Mouse (Mus musculus) embryonic facial prominence, embryonic 15.5 days (tissue): ENCODE data around the gene Atf7. TPM values are rescaled to one million over a fixed set of nuclear protein-coding genes. Genes with fewer than 3 reads are reported as not detected.
A peak's percentile ranks its signal among the peaks of the same experiment; 100 is the strongest.

ENCODE experiments used
- ATAC-seq: fragments of 200-750 bp; cut with Nextera tagmentation; 2 replicates; pipeline ENCODE4 v1.8.0; 2017; ENCODE audit warnings: low read depth, moderate TSS enrichment; ENCODE audit not compliant: insufficient number of reproducible peaks, low FRiP score, low TSS enrichment
- H3K27ac ChIP-seq: fragments of 300-500 bp; sonication (generic); replicated peaks from 2 replicates; pipeline ENCODE4 v1.5.1; 2015; ENCODE audit warnings: mild to moderate bottlenecking, inconsistent platforms
- H3K27me3 ChIP-seq: fragments of 300-500 bp; sonication (generic); 2 replicates; pipeline ENCODE4 v1.6.1; 2015; ENCODE audit warnings: inconsistent platforms
- H3K36me3 ChIP-seq: fragments of 300-500 bp; sonication (generic); 2 replicates; pipeline ENCODE4 v1.6.1; 2015; ENCODE audit warnings: mild to moderate bottlenecking, inconsistent platforms
- H3K4me1 ChIP-seq: fragments of 300-500 bp; sonication (generic); 2 replicates; pipeline ENCODE4 v1.6.1; 2015; ENCODE audit warnings: inconsistent platforms
- H3K4me2 ChIP-seq: fragments of 300-500 bp; sonication (generic); replicated peaks from 2 replicates; pipeline ENCODE4 v1.6.1; 2015; ENCODE audit warnings: mild to moderate bottlenecking, inconsistent platforms
- H3K4me3 ChIP-seq: fragments of 300-500 bp; sonication (generic); replicated peaks from 2 replicates; pipeline ENCODE4 v1.5.1; 2015; ENCODE audit warnings: mild to moderate bottlenecking, inconsistent platforms
- H3K9ac ChIP-seq: fragments of 300-500 bp; sonication (generic); 2 replicates; pipeline ENCODE4 v1.6.1; 2015; ENCODE audit warnings: inconsistent platforms
- H3K9me3 ChIP-seq: fragments of 300-500 bp; sonication (generic); replicated peaks from 2 replicates; pipeline ENCODE4 v1.6.1; 2016; ENCODE audit warnings: inconsistent platforms
- WGBS: fragments of 180-500 bp; shearing (Covaris S2); methylation state at CpG from one replicate; pipeline ENCODE4 v1.1.7; 2015; 5-methylcytosine and 5-hydroxymethylcytosine counted together
- polyA plus RNA-seq: library from polyadenylated mRNA; unstranded; fragments of >200 nt; fragmentation: Nextera tagmentation; extraction: Ambion mirVana; gene quantifications from 2 replicates; pipeline ENCODE4 v1.2.1, GENCODE M21; 2015

Gene Atf7
- polyA plus RNA-seq, 1 experiment from 2014 or later: 53.7 TPM

DNA sequence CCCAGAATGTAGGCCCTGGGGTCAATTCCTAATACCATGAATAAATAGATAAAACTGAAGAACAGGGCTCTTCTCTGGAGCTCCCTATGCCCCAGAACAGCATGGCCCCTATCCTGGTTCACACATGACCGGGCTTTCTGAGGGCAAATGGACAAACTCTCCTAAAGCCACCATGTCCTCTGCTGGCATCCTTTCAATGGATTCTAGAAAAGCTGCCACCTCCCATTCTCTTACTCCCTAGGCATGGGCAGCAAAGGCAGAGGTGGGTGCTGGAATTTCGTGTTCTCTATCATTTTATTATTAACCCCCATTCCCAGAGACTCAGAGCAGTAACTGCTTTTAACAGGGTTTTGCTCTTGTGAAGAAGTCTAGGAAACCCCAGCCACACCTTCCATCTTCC is 110.0 kb downstream of the Atf7 start:
- no peaks in the 10 kb centered on the region for H3K27me3 ChIP-seq
- peaks cover 59% of the 10 kb centered on the region for H3K4me1 ChIP-seq
- peak overlapping the region; percentile 63; the same call in 1 of the 2 replicates for H3K4me3 ChIP-seq
- no peak overlapping the region for H3K27ac ChIP-seq
- no peaks in the 10 kb centered on the region for H3K9me3 ChIP-seq
- WGBS: 89% methylated on average over 2 of the region's 2 CpGs
- H3K9ac ChIP-seq: no peak overlapping the region
- peak overlapping the region; percentile 95 for H3K4me2 ChIP-seq
- 0 out of 2 replicates have a peak, but pooled peaks cover under 1% of the 10 kb centered on the region for H3K36me3 ChIP-seq
- ATAC-seq: no peak

DNA sequence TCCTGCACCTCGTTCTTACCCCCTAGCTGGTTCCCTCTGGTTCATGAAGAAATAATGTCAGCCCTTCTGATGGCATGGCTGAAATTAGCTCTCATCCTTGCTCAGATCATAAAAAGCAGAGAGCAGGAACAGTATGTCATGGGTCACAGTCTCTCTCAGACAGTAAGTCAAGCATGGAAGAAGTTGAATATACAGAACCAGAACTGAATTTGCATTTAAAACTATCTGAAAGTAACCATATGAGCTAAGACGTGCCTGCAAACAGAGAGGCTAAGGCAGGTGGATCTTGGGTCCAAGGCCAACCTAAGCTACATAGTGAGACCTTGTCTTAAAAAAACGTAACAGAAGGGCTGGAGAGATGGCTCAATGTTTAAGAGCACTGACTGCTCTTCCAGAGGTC is 112.3 kb downstream of the Atf7 start:
- Histone ChIP-seq H3K27ac (no peak overlapping the region), H3K36me3 (0 out of 2 replicates have a peak, but pooled peaks cover 3% of the 10 kb centered on the region), H3K9me3 (no peaks in the 10 kb centered on the region), H3K4me2 (no peak overlapping the region), H3K4me1 (peaks cover 53% of the 10 kb centered on the region), H3K4me3 (no peak overlapping the region), H3K9ac (no peak overlapping the region), H3K27me3 (no peaks in the 10 kb centered on the region)
- ATAC-seq: no peak
- 71% methylated on average over 3 of the region's 3 CpGs for WGBS

DNA sequence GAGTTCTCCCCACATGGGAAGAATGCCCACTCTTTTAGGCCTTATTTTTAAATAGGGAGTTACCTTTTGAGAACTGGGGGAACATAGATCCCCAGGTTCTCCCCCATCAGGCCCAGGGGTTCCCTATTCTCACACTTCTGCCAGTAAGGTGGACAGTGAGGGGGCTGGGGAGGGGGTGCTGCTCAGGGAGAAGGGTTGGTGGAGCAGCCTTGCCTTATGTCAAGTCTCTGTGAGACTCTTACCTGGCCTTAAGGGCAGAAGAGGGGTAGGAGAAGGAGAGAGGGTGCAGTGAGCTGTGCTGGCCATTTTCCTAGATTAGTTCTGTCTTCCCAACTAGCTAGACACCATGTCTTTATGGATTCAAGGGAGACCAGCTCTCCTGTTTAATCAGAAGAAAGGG is 112.8 kb downstream of the Atf7 start:
- no peak overlapping the region for H3K4me3 ChIP-seq
- 0 out of 2 replicates have a peak overlapping the region, but pooled peaks have one; percentile 90 for H3K27ac ChIP-seq
- H3K36me3 ChIP-seq: peaks cover 6% of the 10 kb centered on the region; the same call in 1 of the 2 replicates
- no peak for ATAC-seq
- H3K27me3 ChIP-seq: no peaks in the 10 kb centered on the region
- H3K9ac ChIP-seq: no peak overlapping the region
- H3K9me3 ChIP-seq: no peaks in the 10 kb centered on the region
- H3K4me2 ChIP-seq: no peak overlapping the region
- H3K4me1 ChIP-seq: peaks cover 53% of the 10 kb centered on the region

DNA sequence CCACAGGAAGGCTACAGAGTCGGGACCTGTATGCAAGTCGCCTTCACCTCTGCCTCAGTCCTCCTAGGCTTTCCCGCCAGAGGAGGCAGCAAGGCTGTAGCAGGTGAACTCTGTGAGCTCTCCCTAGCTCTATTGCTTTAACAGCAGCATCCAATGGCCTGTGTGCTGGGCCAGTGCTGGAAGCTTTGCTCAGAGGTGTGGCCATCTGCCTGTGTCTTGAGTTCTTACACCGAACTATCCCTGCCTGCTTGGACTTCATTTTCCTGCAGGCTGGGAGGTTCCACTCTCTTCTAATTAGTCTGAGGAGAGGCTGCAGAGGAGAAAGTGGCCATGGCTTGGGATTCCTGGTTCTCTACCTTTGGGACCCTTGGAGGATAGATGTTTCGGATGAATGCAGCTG is 113.3 kb downstream of the Atf7 start:
- ATAC-seq: no peak
- Histone ChIP-seq H3K4me1 (peaks cover 53% of the 10 kb centered on the region), H3K4me2 (no peak overlapping the region), H3K27ac (peak overlapping the region; percentile 90), H3K36me3 (peaks cover 6% of the 10 kb centered on the region; the same call in 1 of the 2 replicates), H3K4me3 (no peak overlapping the region), H3K9ac (no peak overlapping the region), H3K27me3 (no peaks in the 10 kb centered on the region), H3K9me3 (no peaks in the 10 kb centered on the region)
- 30% methylated on average over 5 of the region's 5 CpGs for WGBS

DNA sequence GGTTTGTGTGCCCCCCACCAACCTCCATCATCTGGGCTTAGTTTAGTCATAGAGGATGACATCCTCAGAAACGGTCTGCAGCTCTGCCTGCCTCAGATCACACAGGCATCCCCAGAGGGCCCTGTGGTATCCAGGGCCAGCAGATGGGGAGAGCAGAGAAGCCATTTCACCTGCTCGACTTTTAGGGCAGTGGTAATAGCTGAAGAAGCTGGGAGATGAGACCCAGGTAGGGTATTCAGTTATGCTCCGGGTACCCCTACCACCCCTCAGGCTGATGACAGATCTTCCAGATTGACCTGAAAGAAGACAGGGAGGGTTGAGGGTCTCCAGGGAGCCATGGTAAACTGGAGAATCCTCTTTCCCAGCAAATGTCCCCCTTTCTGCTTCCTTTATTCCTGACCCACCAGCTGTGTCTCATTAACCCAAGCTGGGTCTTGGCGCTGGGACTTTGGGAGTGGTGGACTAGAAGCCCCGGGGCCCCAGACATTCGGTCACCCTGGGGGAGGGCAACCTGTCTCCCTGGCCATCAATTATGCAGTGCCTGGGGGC is 113.9 kb downstream of the Atf7 start:
- ATAC-seq: no peak
- H3K27ac ChIP-seq: peak overlapping the region; percentile 90
- H3K4me3 ChIP-seq: peak overlapping the region; percentile 63
- H3K4me1 ChIP-seq: peaks cover 52% of the 10 kb centered on the region
- H3K36me3 ChIP-seq: peaks cover 6% of the 10 kb centered on the region; the same call in 1 of the 2 replicates
- H3K4me2 ChIP-seq: peak overlapping the region; percentile 91
- no peaks in the 10 kb centered on the region for H3K27me3 ChIP-seq
- 14% methylated on average over 6 of the region's 6 CpGs for WGBS
- no peak overlapping the region for H3K9ac ChIP-seq
- H3K9me3 ChIP-seq: no peaks in the 10 kb centered on the region

DNA sequence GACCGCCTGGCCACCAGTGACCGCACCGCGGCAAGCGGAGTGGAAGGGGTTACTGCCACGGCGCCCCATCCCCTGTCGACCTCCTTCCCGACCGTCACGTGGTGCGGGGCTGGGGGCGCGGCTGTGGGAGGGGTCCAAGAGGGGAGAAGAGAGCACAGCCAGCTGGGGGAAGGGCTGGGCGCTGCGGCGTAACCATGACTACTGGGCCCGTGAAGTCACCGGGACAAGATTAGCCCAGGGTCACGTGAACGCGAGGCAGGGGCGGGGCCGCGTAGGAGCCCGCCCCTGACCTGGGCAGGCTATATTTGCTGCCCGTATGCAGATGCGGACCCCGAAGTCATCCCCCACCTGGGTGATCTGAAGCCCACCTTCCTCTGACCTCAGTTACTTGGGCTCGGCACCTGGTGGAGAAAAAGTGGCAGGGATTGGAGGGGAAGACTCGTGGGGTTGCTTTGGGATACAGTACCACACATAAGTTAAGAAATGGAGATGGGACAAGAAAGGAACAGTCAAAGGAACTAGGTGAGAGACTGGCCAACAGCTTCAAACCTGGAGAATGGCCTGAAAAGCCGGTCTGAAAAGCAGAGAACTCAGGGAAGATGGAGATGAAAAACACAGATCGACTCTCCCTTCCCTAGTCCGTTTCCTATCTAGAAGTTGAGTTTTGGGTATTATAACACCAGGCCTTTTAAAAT is 114.5 kb downstream of the Atf7 start:
- Histone ChIP-seq H3K9me3 (no peaks in the 10 kb centered on the region), H3K4me3 (peak overlapping the region; percentile 63), H3K9ac (peak overlapping the region; percentile 44), H3K27me3 (no peaks in the 10 kb centered on the region), H3K36me3 (peaks cover 6% of the 10 kb centered on the region; the same call in 1 of the 2 replicates), H3K4me2 (peak overlapping the region; percentile 91), H3K4me1 (peaks cover 49% of the 10 kb centered on the region), H3K27ac (peak overlapping the region; percentile 90)
- WGBS: 2% methylated on average over 32 of the region's 34 CpGs
- ATAC-seq: peak; percentile 93

DNA sequence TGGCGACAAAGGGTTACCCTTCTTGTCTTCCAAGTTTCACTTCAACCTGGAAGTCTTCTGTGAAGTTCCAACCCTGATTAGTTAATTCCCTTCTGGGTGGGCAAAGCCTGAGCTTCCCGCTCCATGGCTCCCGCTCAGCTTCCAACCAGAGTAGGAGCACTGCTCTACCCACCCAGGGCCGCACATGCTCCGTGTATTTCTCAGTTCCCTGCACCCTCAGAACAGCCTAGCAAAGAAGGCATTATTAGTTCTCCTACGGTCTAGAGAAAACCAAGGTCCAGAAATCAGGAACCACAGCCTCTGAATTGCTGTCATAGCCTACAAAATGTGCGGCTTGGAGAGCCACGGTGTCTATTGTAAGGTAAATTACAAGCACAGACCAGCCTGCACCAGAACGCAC is 115.2 kb downstream of the Atf7 start:
- 5% methylated on average over 9 of the region's 9 CpGs for WGBS
- Histone ChIP-seq H3K4me2 (peak overlapping the region; percentile 91), H3K9ac (peak overlapping the region; percentile 44; the same call in 1 of the 2 replicates), H3K27me3 (no peaks in the 10 kb centered on the region), H3K9me3 (no peaks in the 10 kb centered on the region), H3K4me3 (peak overlapping the region; percentile 63), H3K36me3 (peaks cover 11% of the 10 kb centered on the region), H3K27ac (peak overlapping the region; percentile 90), H3K4me1 (peaks cover 42% of the 10 kb centered on the region)
- peak; percentile 55; the same call in 1 of the 2 replicates for ATAC-seq

DNA sequence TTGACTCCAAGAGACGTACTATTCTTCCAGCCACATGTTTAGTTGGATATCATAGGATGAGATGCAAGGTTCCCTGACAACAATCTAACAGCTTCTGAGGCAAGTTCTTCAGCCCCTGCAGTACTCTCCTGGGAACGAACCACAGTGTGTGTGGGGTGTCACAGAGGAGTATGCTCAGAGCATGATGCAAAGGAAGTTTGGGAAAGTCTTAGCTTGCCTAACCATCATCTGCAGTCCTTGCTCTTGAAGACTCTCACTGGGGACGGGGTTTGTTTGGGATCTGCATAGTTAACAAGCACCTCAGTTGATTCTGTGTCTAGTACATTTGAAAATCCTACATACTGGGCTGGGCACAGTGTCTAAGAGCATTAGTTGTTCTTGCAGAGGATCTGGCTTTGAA is 116.9 kb downstream of the Atf7 start:
- H3K27ac ChIP-seq: no peak overlapping the region
- no peaks in the 10 kb centered on the region for H3K27me3 ChIP-seq
- H3K9me3 ChIP-seq: no peaks in the 10 kb centered on the region
- no peak overlapping the region for H3K4me2 ChIP-seq
- H3K4me1 ChIP-seq: peaks cover 37% of the 10 kb centered on the region
- H3K36me3 ChIP-seq: peaks cover 29% of the 10 kb centered on the region
- no peak overlapping the region for H3K9ac ChIP-seq
- H3K4me3 ChIP-seq: no peak overlapping the region
- ATAC-seq: no peak
- 77% methylated on average over 3 of the region's 3 CpGs for WGBS

DNA sequence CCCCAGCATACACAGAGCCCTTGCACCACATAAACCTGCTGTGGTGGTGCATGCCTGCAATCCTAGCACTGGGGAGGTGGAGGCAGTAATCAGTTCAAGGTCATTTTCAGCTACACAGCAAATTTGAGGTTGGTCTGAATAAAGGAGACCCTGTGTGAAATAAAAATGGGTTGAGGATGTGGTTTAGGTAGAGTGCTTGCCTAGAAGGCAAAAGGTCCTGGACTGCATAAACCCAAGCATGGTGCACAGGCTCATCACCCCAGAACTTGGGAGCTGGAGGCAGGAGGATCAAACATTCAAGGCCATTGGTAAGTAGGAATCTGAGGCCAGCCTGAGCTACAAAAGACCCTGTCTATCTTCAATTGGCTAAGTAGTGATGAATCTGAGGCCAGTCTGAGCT is 117.7 kb downstream of the Atf7 start:
- Histone ChIP-seq H3K36me3 (peaks cover 36% of the 10 kb centered on the region), H3K4me1 (peaks cover 35% of the 10 kb centered on the region)
- no peak for ATAC-seq

DNA sequence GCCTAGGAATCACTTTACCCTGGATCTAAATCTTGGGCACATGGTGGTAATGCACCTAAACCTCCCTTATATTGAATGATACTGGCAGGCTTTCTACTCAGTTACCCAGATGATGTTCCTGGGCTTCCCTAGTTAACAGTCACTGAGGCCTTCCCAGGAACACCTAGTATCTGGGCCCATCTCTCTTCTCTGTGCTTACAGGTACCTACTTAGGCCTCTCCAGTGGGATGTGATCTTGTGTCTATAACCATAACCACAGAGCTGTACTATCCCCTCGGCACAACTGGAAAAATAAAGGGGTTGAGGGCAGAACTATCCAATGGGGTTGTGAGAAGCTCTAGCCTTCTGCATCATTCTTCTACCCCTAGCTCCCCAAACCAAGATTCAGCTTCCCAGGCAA is 118.4 kb downstream of the Atf7 start:
- H3K27ac ChIP-seq: no peak overlapping the region
- H3K4me1 ChIP-seq: peaks cover 28% of the 10 kb centered on the region
- H3K9ac ChIP-seq: no peak overlapping the region
- WGBS: 91% methylated on average over 1 of the region's 1 CpGs
- H3K27me3 ChIP-seq: no peaks in the 10 kb centered on the region
- ATAC-seq: no peak
- no peak overlapping the region for H3K4me3 ChIP-seq
- no peaks in the 10 kb centered on the region for H3K9me3 ChIP-seq
- H3K4me2 ChIP-seq: no peak overlapping the region
- H3K36me3 ChIP-seq: peaks cover 43% of the 10 kb centered on the region

More for the DNA sequence above, 117.7 kb downstream of the Atf7 start:
- Histone ChIP-seq H3K27me3 (no peaks in the 10 kb centered on the region), H3K9me3 (no peaks in the 10 kb centered on the region), H3K4me2 (no peak overlapping the region), H3K4me3 (no peak overlapping the region), H3K27ac (no peak overlapping the region), H3K9ac (no peak overlapping the region)

DNA sequence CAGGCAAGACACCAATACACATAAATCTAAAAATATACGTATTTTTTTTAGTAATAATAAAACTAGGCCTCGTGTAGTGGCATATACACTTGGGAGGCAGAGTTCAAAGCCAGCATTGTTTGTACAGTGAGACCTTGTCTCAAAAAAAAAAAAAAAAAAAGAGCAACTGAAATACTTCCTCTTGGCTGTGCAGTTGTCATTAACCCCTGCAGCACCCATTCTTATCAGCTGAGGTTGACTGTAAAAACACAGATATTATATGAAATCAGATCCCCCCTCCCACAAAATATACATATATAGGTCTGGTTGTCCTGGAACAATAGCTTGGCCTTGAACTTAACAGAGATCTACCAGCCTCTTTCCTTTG is 118.8 kb downstream of the Atf7 start:
- Histone ChIP-seq H3K4me2 (no peak overlapping the region), H3K4me1 (peaks cover 24% of the 10 kb centered on the region), H3K36me3 (peaks cover 47% of the 10 kb centered on the region), H3K9ac (no peak overlapping the region), H3K27ac (no peak overlapping the region), H3K9me3 (no peaks in the 10 kb centered on the region), H3K4me3 (no peak overlapping the region), H3K27me3 (no peaks in the 10 kb centered on the region)
- no peak for ATAC-seq
- WGBS: 44% methylated on average over 2 of the region's 2 CpGs
